Mouse (Mus musculus) ES-E14 (cell line): ENCODE results near the gene Il10rb.

Source experiments
- CHD2 ChIP-seq: IDR thresholded peaks from 2 replicates; pipeline ENCODE4 v1.6.1; 2014; ENCODE audit warnings: mild to moderate bottlenecking, low read depth, low read length, inconsistent platforms
- MAFK ChIP-seq: IDR thresholded peaks from 2 replicates; pipeline ENCODE4 v1.6.1; 2014; ENCODE audit warnings: mild to moderate bottlenecking, low read depth, low read length, inconsistent platforms; ENCODE audit not compliant: insufficient read depth
- ZC3H11A ChIP-seq: IDR thresholded peaks from 2 replicates; pipeline ENCODE4 v1.6.1; 2012; ENCODE audit warnings: low read depth, mild to moderate bottlenecking, inconsistent platforms, low read length, borderline replicate concordance
- ZNF384 ChIP-seq: IDR thresholded peaks from 2 replicates; pipeline ENCODE4 v1.6.1; 2012; ENCODE audit warnings: low read depth, low read length, inconsistent platforms

- TF ChIP-seq ZC3H11A (no peak), MAFK (no peak), CHD2 (no peak), ZNF384 (no peak)
Measured at GRCm38 (mm10) chr16:91373473-91374252, 32.3 kb upstream of the Il10rb start.
